Mouse (Mus musculus): ENCODE results near the gene Nhsl1. TPM values are rescaled to one million over a fixed set of nuclear protein-coding genes. Genes with fewer than 3 reads are reported as not detected.

Gene Nhsl1
- polyA plus RNA-seq, 1 experiment: 13.5 TPM

DNA sequence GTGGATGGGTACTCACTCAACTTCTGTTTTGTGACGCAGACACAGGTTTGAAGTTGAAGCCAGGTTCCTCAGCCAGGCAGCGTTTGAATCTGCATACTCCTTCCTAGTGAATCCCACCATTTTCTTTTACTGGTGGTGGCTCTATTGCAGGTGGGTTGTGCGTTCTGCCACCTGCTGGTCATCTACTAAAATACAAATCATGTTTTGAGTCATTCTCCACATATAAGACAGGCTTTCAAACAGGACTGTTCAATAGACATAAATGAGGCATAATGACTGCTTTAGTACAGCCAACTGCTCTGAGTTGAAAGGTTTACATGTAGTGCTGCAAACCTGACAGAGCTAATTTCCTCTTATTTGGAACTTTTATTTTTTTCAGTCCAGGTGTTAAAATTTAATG is 75.0 kb downstream of the Nhsl1 start:
- no peak for DNase-seq (ENCODE audit: extremely low spot score in 1 of 2, low spot score in 1 of 2)

DNA sequence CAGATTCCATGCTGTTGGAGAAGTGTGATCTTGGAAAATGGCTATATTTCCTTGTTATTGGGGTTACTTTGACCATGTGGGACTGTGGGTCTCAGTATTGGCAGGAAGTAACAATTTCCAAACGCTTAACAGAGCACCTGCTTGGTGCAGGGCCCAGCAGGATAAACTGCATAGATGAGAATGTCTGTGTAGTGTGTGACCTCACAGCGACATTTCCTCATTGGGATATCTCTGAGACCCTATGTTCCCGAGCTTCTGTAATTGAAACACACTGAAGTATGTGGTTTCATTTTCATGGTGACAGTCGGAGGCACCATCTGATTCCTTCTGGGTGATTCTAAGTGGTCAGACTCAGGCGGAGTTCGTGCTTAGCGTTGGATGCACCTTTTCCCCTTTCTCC is 75.5 kb downstream of the Nhsl1 start:
- DNase-seq (ENCODE audit: extremely low spot score in 1 of 2, low spot score in 1 of 2): no peak

DNA sequence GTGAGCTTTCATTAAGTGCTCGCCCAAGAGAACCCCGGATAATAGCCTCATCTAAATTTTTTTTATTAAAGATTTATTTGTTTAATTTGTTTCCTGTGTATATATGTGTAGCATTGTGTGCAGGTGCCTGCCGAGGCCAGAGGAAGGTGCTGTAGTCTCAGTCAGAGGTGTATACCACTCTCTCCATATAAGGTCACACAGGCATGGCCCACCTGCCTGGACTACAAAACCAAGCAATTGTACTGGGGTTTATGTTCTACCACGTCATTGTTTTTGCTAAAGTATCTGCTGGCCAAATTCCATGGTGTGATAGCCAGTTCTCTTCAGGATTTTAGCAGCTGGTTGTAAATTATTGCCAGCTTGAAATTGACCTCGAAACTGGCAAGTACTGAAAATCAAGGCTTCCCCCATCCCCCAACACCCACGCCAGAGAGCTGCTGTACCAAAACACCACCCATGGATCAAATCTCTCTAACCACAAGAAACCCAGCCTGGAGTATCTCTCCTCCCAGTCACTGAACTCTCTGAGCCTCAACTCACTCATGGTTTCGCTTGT is 81.4 kb downstream of the Nhsl1 start:
- no peak for DNase-seq (ENCODE audit: extremely low spot score in 1 of 2, low spot score in 1 of 2)

DNA sequence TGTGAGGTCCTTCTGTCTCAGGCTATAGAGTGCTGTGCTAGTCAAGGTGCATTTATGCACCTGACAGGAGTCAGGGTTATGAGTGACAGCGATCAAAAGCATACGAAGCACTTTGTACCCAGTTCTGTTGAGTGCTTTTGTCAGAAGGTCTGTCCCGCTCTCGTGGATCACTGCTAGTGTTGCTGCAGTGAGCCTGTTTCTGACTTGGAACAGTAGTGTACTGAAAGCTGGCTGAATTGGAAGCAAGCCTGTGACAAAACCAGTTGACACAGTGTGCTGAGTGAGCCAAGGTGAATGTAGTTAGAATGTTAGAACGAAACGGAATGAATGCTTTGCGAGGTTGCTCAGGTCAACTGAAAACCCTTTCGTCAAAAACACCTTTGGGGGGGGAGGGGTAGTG is 82.2 kb downstream of the Nhsl1 start:
- DNase-seq (ENCODE audit: extremely low spot score in 1 of 2, low spot score in 1 of 2): no peak

DNA sequence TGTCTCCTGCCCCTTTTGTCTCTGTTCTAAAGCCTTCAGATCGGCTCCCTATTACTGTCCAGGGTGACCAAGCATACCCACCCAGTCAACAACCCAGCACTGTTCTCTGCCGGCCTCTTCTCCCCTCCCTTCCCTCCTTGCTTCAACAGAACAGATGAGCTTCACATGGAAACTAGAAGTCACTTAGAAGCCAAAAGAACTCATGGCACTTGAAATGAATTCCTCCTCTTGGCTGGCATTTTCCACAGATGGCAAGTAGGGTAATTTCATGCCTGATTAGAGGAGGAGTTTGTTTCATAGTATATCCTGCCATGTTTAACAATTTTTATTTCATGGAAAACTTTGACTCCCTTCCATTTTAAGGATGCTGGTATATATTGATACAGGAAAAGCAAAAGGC is 85.2 kb downstream of the Nhsl1 start:
- DNase-seq (ENCODE audit: extremely low spot score in 1 of 2, low spot score in 1 of 2): no peak

DNA sequence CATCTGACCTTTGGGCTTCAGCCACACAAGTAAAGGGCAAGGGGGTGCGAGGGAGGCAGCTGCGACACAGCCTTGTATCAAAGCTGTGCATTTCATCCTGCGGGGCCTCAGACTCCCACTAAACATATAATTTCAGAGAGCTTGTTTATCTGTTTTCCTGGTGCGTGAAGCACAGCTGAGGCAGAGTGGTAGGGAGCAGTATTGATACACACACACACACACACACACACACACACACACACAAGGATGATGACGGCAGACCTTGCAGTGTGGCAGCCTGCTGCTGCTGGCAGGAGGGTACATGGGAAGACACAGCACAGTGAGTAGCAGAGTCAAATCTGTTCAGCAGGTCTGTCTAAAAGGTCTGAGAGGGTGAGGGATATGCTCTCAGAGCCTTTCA is 85.9 kb downstream of the Nhsl1 start:
- no peak for DNase-seq (ENCODE audit: extremely low spot score in 1 of 2, low spot score in 1 of 2)

DNA sequence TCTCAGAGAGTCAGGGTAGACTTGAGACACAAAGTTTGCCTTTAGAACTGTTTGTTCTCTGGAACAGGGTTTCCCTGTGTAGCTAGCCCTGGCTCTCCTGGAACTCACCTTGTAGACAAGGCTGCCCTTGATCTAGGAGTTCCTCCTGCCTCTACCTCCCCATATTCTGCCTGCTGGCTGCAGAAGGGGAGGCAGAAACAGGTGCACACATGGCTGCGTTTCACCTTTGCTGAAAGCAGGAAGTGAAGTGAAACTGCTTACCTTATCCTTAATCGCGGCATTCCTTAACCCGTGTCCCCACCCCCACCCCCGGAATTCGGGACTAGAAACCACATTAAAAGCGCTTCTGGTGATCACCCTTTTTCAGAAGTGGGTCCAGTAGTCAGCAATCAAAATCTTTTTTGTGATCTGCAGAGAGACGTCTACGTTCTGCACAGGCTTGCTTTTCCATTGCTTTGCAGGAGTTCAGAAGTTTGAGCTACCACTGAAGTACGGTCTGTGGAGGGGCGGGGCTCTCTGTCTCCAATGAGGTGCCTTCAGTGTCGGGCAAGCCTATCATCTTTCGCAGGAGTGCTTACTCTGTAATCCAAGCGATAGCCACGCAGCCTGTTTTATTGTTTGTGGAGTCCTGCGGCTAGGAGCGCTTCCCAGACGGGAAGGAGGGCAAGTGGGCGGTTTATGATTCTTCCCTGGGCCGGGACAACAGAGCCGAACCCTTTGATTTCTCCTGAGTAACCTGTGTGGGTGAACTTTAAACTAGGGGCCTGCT is 88.5 kb downstream of the Nhsl1 start:
- peak; percentile 23 to 56 for DNase-seq (ENCODE audit: extremely low spot score in 1 of 2, low spot score in 1 of 2)

DNA sequence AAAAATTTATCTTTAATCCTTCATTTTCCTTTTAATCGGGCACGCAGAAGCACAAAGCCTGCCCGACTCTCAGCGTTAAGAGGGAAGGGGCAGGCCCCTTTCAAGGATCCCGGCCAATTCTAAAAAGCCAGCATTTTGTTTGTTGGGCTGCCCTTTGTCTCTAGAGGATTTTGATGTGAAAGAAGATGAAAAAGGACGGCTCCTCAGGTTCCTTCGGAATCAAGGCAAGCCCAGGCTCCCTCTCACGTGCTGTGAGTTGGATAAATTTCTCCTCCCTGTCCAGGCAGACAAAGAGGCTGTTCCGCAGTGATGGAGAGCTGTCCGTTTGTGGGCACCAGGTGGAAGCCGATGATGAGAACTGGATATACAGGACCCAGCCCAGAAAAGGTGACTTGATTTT is 89.3 kb downstream of the Nhsl1 start:
- no peak for DNase-seq (ENCODE audit: extremely low spot score in 1 of 2, low spot score in 1 of 2)

DNA sequence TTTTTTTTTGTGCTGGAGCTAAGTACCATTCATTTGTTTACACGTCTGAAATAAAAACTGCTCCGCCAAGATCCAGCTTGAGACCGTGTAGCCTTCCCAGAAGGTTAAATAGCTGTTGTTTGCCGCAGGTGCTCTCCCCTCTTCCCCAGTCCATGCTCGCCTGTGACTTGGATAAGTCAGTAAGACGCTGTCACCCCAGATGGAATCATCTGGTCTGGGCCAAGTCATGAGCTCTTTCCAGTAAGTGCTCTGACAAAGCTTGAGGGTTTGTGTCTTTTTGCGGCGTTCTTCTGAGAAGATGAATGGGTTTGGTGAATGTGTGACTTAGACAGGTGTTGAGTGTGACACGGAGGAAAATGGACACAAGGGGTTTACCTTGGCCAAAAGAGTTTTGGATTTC is 89.8 kb downstream of the Nhsl1 start:
- no peak for DNase-seq (ENCODE audit: extremely low spot score in 1 of 2, low spot score in 1 of 2)

DNA sequence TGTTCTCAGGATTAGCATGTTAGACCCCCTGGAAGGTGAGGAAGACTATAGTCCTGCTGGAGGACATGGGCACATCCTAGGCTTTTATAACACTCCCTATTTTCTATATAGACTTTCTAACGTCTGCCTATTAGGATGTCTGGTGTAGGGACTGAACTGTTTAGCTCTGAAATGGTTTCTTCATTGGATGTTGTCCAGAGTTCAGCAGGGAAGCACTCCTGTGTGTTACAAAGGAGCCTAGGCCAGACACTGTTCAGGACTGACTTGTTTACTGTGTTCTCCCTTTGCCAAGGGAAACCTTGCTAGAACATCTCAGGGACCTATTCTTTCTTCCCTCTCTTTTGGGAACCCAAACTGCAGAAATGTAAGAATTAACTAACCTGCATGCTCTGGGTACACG is 90.3 kb downstream of the Nhsl1 start:
- DNase-seq (ENCODE audit: extremely low spot score in 1 of 2, low spot score in 1 of 2): no peak

DNA sequence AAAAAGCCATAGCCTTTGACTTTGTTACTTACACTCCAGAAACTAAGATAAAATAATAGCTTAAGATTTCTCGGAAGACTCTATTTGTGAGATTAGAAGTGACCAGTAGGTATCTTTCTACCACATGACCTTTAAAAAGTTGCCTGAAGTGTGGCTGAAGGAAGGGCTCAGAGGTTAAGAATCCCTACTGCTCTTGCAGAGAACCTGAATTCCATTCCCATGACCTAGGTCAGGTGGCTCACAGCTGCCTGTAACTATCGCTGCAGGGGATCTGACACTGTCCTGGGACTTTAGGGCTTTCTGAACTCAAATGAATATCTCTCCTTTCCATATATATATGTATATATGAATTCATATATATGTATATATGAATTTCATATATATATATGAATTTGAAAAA is 92.5 kb downstream of the Nhsl1 start:
- DNase-seq (ENCODE audit: extremely low spot score in 1 of 2, low spot score in 1 of 2): no peak

DNA sequence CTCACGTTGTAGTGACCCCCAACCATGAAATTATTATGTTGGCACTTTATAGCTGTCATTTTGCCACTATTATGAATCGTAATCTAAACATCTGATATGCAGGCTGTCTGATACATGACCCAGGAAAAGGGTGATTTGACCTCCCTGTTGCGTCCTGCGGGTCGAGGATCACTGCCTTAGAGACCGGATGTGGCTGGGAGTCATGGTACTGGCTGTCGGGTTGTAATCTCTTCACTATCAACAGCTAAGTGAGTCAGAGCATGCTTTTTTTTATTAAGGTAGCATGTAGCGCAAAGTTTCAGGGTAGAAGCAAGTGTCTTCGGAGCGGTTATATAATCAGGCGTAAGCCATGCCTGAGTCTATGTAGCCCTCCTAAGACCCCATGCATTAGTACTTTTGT is 97.2 kb downstream of the Nhsl1 start:
- no peak for DNase-seq (ENCODE audit: extremely low spot score in 1 of 2, low spot score in 1 of 2)

DNA sequence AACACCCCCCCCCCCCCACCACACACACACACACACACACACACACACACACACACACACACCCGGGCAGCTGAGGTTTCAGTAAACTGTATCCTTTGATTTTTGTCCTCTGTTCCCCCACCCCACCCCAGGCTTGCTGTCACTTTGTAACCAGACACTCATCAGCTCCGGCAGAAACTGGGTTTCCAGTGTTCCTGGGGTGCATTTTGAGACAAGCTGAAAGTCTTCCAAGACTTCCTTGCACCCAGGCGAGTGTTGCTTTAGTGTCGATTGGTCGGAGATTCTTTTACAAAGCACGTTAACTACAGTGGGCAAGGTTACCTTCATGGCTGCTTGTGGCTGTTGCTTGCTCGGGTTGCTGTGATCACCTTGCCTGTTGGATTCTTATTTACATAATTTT is 99.4 kb downstream of the Nhsl1 start:
- no peak for DNase-seq (ENCODE audit: extremely low spot score in 1 of 2, low spot score in 1 of 2)

DNA sequence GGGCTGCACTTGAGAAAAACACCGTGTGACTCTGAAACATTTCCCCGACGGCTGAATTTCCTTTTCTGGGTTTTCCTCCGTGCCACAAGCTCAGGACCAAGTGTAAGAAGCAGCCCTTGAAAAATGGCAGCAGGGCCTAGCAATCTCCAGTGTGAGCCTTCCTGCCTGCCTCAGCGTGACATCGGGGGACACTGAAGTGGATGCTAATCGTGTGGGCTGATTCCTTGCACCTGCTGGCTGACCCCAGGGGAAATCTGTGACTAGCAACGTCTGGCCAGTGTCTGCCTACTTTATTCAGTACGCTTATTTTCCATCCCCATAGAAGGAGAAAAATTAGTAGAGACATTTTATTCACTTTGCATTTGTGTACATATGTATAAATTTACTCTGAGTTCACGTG is 100.7 kb downstream of the Nhsl1 start:
- DNase-seq (ENCODE audit: extremely low spot score in 1 of 2, low spot score in 1 of 2): no peak

DNA sequence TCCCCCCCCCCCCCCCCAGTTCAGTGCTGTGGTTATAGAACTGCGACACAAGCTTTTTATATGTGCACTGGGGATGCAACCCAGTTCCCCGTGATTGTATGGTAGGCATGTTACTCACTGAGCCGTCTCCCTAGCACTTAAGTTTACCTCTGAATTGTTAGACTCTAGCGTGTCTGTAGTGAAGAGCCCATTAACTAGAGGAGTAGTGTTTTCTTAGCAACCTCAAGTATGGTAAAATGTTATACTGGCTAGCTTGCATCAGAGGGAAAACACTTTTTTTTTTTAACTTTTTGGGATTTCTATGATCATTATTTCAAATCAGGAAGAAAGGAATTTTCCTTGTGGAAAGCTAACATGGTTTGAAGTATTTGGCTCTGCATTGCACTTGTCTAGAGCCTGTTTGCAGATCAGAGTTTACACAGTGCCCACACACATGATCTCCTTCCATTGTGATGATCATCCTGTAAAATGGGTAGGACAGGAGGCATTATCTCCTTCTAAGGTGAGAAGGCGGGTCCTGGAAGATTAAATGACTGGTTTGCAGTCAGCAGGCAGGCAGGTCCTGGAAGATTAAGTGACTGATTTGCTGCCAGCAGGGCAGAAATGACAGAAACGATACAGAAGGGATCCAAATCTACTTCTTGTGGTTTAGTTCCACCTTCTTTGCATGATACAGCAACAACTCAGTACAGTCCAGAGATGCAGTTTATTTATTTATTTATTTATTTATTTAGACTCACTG is 101.6 kb downstream of the Nhsl1 start:
- no peak for DNase-seq (ENCODE audit: extremely low spot score in 1 of 2, low spot score in 1 of 2)

DNA sequence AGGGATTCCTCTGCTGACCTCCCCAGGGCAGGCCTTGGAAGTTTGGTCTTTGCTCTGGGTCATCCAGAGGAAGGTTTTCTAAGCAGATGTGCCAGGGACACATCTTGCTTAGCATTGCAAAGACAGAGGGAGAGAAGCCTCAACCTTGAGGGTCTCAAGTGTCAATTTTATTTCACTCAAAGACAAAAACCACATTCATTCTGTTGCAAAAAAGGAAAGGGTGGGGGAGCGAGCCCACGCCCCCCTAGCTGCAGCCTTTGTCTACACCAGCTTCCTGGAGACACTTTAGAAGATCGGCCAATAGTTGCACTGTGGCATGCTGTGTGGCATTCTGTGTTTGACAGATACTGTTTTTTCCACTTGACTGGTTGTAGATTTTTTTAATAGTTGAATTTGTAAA is 104.2 kb downstream of the Nhsl1 start:
- DNase-seq (ENCODE audit: extremely low spot score in 1 of 2, low spot score in 1 of 2): no peak

DNA sequence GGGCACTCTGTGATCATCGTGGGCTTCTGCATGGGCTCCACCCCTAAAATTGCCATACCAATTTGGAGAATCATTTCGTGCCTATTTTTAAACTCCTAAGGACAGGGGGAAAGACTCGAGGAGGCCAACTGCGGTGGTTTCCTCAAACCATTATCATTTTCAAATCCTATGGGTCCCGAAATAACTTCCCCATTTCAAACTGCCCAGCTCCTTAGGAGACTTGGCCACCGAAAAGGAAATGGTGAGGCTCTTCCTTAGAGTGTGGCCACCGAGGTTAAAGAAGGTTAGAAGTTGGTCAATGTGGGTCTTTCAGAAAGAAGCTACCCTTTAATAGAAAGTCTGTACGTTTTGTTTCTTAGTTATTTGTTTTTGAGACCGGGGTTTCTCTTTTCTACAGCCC is 104.8 kb downstream of the Nhsl1 start:
- no peak for DNase-seq (ENCODE audit: extremely low spot score in 1 of 2, low spot score in 1 of 2)

DNA sequence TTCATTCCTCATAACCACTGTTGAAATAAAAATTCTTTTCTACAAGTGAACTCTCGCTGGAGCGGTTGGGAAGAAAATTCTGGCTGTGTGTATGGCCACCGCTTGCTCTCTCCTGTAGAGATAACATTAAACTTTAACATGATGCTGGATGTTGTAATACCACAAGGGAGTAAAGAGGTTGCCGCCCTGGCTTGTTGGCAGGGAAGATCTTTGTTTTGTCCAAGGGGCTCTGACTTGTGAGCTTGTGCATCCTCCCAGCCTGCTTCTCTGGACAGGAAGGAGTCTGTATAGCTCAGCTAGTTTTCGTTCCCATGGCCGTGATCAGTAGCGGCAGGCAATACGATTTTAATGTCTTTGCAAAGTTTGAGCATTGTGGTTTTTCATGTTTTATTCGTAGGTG is 109.1 kb downstream of the Nhsl1 start:
- no peak for DNase-seq (ENCODE audit: extremely low spot score in 1 of 2, low spot score in 1 of 2)

DNA sequence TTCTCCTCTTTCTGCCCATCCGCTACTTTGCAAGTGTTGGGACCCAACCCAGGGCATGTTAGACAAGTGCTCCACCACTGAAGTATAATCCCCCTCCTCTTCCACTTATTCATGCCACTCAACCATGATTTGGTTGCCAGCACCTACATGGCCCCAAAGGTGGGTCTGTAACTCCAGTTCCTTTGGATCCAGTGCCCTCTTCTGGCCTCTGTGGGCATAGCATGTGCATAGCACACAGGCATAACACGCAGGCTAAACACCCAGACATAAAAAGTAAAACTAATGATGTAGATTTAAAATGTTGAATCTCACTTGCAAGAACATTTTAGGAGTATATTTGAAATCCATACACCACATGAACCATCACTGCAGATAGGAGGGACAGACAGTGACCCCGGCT is 110.7 kb downstream of the Nhsl1 start:
- DNase-seq (ENCODE audit: extremely low spot score in 1 of 2, low spot score in 1 of 2): no peak

DNA sequence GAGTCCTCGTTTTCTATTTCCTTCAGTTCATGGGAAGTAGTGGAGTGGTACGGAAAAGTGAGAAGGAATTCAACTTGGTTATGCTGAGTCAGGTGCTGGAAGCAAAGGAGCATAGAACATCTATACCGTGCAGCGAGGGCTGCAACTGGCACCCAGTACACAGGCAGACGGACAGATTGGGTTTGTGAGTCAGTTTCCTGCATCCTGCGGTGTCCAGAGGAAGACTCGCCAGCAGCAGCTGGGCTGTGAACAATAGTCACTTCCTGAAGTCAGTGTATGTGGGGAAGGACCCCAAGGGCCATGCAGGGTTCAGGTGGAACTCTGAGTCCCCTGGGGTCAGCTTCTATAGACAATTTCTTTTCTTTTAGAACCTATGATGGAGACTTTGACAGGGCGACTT is 111.4 kb downstream of the Nhsl1 start:
- DNase-seq (ENCODE audit: extremely low spot score in 1 of 2, low spot score in 1 of 2): no peak

DNA sequence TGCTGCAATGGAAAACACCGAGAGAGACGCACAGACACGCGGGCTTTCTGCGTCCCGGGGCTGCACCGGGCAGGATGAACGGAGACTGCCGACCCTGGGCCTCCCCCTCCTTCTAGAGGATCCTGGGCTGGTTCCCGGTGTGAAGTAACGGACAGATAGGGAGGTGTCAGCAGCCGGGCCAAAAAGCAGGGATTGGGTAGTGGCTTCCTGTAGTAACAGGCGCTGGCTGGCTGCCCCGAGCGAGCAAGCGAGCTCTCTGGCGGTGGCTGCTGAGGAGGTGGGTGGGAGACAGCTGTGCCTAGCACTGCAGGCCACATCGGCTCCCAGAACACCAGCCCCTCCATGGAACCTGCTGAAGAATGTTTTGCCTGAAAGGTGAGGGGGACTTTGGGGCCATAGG is 112.2 kb downstream of the Nhsl1 start:
- DNase-seq (ENCODE audit: extremely low spot score in 1 of 2, low spot score in 1 of 2): peak; percentile 5 to 60

DNA sequence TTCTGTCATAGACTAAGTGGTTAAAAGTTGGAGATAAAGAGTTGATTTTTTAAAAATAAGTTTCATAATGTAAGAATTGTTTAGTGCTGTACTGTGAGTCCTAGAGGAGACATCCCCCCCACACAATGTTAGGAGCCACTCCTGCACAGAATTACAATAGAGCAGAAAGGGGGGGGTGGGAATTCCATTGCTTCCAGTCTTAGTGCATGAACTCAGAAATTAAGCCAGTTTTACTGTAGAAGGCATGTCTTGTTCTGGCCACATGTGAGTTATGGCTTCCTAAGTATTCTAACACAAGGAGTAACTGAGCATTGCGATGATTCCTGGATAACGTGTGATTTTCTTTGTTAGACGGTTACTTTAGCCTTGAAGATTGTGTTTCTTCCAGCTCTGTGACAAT is 112.8 kb downstream of the Nhsl1 start:
- DNase-seq (ENCODE audit: extremely low spot score in 1 of 2, low spot score in 1 of 2): no peak
